Mouse (Mus musculus): Measurements from ENCODE around the gene Ak7. TPM values are rescaled to one million over a fixed set of nuclear protein-coding genes. Genes with fewer than 3 reads are reported as not detected.

The Ak7 gene
- polyA plus RNA-seq, 1 experiment from 2014 or later = 0.21 TPM

GRCm38 (mm10) chr12:105753813-105754212 is 48.0 kb downstream of the Ak7 start:
- DNase-seq (peak; percentile 40), ATAC-seq (peak; percentile 87)
- Histone ChIP-seq H3K4me3 (ENCODE audit: low read depth, low read length) (no peak overlapping the region), H3K4me2 (ENCODE audit: low read depth, low read length) (no peak overlapping the region), H3K4me1 (ENCODE audit: insufficient read depth) (no peaks in the 10 kb centered on the region), H3K9ac (replicated peaks) (no peak overlapping the region), H3K36me3 (replicated peaks; ENCODE audit: insufficient read depth, low read length) (no peaks in the 10 kb centered on the region), H3K27me3 (ENCODE audit: insufficient read depth, low read length) (no peaks in the 10 kb centered on the region), H3K27ac (ENCODE audit: low read depth) (peak overlapping the region; percentile 89), H3K9me3 (ENCODE audit: low read length) (no peaks in the 10 kb centered on the region)
- TF ChIP-seq CTCF (IDR thresholded peaks at IDR 0.05; ENCODE audit: low read depth) (no peak), EP300 (IDR thresholded peaks at IDR 0.05; ENCODE audit: low read depth) (no peak)
- 68% methylated on average over 10 of the region's 10 CpGs for WGBS (ENCODE audit: insufficient replicate concordance)

GRCm38 (mm10) chr12:105757816-105758497 is 52.2 kb downstream of the Ak7 start:
- no peaks in the 10 kb centered on the region for H3K27me3 ChIP-seq (ENCODE audit: insufficient read depth, low read length)
- peak; percentile 73 for ATAC-seq
- peak overlapping the region; percentile 34 for H3K4me2 ChIP-seq (ENCODE audit: low read depth, low read length)
- H3K27ac ChIP-seq (ENCODE audit: low read depth) = peak overlapping the region; percentile 71
- H3K4me1 ChIP-seq (ENCODE audit: insufficient read depth) = peaks cover 5% of the 10 kb centered on the region
- no peaks in the 10 kb centered on the region for H3K36me3 ChIP-seq (replicated peaks; ENCODE audit: insufficient read depth, low read length)
- no peak overlapping the region for H3K4me3 ChIP-seq (ENCODE audit: low read depth, low read length)
- no peak overlapping the region for H3K9ac ChIP-seq (replicated peaks)
- no peaks in the 10 kb centered on the region for H3K9me3 ChIP-seq (ENCODE audit: low read length)
- peak; percentile 56 for DNase-seq
- WGBS (ENCODE audit: insufficient replicate concordance) = 50% methylated on average over 15 of the region's 15 CpGs
- TF ChIP-seq CTCF (IDR thresholded peaks at IDR 0.05; ENCODE audit: low read depth) (no peak), EP300 (IDR thresholded peaks at IDR 0.05; ENCODE audit: low read depth) (0 out of 2 replicates have a peak, but pooled peaks have one; percentile 29)

DNA sequence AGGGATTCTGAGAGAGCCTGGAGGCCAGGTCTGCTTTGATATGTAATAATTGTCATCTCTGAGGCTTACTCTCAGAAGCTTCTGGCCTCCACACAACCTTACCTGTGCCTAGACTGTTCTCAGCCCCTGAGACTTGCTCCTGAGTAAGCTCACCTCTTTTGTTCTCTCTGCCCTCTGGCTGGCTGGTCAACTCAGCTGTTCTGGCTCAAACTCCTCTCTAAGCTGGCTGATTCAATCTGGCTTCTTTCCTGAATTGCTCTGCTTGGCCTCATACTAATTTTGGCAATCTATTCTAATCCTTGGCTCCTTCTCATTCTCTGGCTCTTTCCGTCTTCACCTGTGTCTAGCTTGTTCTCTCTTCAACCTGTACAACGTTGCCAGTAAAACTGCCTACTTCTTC is 53.1 kb downstream of the Ak7 start:
- TF ChIP-seq EP300 (IDR thresholded peaks at IDR 0.05; ENCODE audit: low read depth) (no peak), CTCF (IDR thresholded peaks at IDR 0.05; ENCODE audit: low read depth) (no peak)
- no peaks in the 10 kb centered on the region for H3K36me3 ChIP-seq (replicated peaks; ENCODE audit: insufficient read depth, low read length)
- H3K27me3 ChIP-seq (ENCODE audit: insufficient read depth, low read length) = no peaks in the 10 kb centered on the region
- H3K9ac ChIP-seq (replicated peaks) = no peak overlapping the region
- H3K9me3 ChIP-seq (ENCODE audit: low read length) = no peaks in the 10 kb centered on the region
- 77% methylated on average over 2 of the region's 2 CpGs for WGBS (ENCODE audit: insufficient replicate concordance)
- ATAC-seq (no peak), DNase-seq (no peak)
- peak overlapping the region; percentile 71 for H3K27ac ChIP-seq (ENCODE audit: low read depth)
- H3K4me2 ChIP-seq (ENCODE audit: low read depth, low read length) = no peak overlapping the region
- peaks cover 5% of the 10 kb centered on the region for H3K4me1 ChIP-seq (ENCODE audit: insufficient read depth)
- no peak overlapping the region for H3K4me3 ChIP-seq (ENCODE audit: low read depth, low read length)

GRCm38 (mm10) chr12:105759849-105760478 is 54.2 kb downstream of the Ak7 start:
- DNase-seq = peak; percentile 36
- peak; percentile 73 for ATAC-seq
- no peak overlapping the region for H3K4me2 ChIP-seq (ENCODE audit: low read depth, low read length)
- no peaks in the 10 kb centered on the region for H3K9me3 ChIP-seq (ENCODE audit: low read length)
- 30% methylated on average over 10 of the region's 10 CpGs for WGBS (ENCODE audit: insufficient replicate concordance)
- H3K4me3 ChIP-seq (ENCODE audit: low read depth, low read length) = no peak overlapping the region
- no peaks in the 10 kb centered on the region for H3K36me3 ChIP-seq (replicated peaks; ENCODE audit: insufficient read depth, low read length)
- H3K9ac ChIP-seq (replicated peaks) = no peak overlapping the region
- peaks cover 5% of the 10 kb centered on the region for H3K4me1 ChIP-seq (ENCODE audit: insufficient read depth)
- no peaks in the 10 kb centered on the region for H3K27me3 ChIP-seq (ENCODE audit: insufficient read depth, low read length)
- H3K27ac ChIP-seq (ENCODE audit: low read depth) = no peak overlapping the region
- TF ChIP-seq CTCF (IDR thresholded peaks at IDR 0.05; ENCODE audit: low read depth) = no peak
- peak; percentile 95 for TF ChIP-seq EP300 (IDR thresholded peaks at IDR 0.05; ENCODE audit: low read depth)

- DNase-seq (no peak), ATAC-seq (no peak)
- H3K4me1 ChIP-seq (ENCODE audit: insufficient read depth) = peaks cover 5% of the 10 kb centered on the region
- H3K36me3 ChIP-seq (replicated peaks; ENCODE audit: insufficient read depth, low read length) = no peaks in the 10 kb centered on the region
- H3K27me3 ChIP-seq (ENCODE audit: insufficient read depth, low read length) = no peaks in the 10 kb centered on the region
- no peak for TF ChIP-seq CTCF (IDR thresholded peaks at IDR 0.05; ENCODE audit: low read depth)
- no peak for TF ChIP-seq EP300 (IDR thresholded peaks at IDR 0.05; ENCODE audit: low read depth)
- H3K9me3 ChIP-seq (ENCODE audit: low read length) = no peaks in the 10 kb centered on the region
- H3K9ac ChIP-seq (replicated peaks) = no peak overlapping the region
- H3K27ac ChIP-seq (ENCODE audit: low read depth) = no peak overlapping the region
- no peak overlapping the region; the same call in 1 of the 2 replicates for H3K4me2 ChIP-seq (ENCODE audit: low read depth, low read length)
- no peak overlapping the region for H3K4me3 ChIP-seq (ENCODE audit: low read depth, low read length)
- 67% methylated on average over 11 of the region's 11 CpGs for WGBS (ENCODE audit: insufficient replicate concordance)
Observed at GRCm38 (mm10) chr12:105761171-105761570, 55.4 kb downstream of the Ak7 start.

- 56% methylated on average over 3 of the region's 3 CpGs for WGBS (ENCODE audit: insufficient replicate concordance)
- TF ChIP-seq CTCF (IDR thresholded peaks at IDR 0.05; ENCODE audit: low read depth) = no peak
- TF ChIP-seq EP300 (IDR thresholded peaks at IDR 0.05; ENCODE audit: low read depth) = no peak
- H3K36me3 ChIP-seq (replicated peaks; ENCODE audit: insufficient read depth, low read length) = no peaks in the 10 kb centered on the region
- H3K4me3 ChIP-seq (ENCODE audit: low read depth, low read length) = no peak overlapping the region
- H3K27me3 ChIP-seq (ENCODE audit: insufficient read depth, low read length) = no peaks in the 10 kb centered on the region
- no peak for DNase-seq
- ATAC-seq = no peak
- no peak overlapping the region for H3K27ac ChIP-seq (ENCODE audit: low read depth)
- H3K4me1 ChIP-seq (ENCODE audit: insufficient read depth) = peaks cover 5% of the 10 kb centered on the region
- no peaks in the 10 kb centered on the region for H3K9me3 ChIP-seq (ENCODE audit: low read length)
- no peak overlapping the region for H3K9ac ChIP-seq (replicated peaks)
- H3K4me2 ChIP-seq (ENCODE audit: low read depth, low read length) = no peak overlapping the region
Observed at GRCm38 (mm10) chr12:105761629-105762028, 55.9 kb downstream of the Ak7 start.

All from liver, postnatal 0 days (tissue).